Mouse (Mus musculus): Measurements from ENCODE around the gene Nfix. TPM values are rescaled to one million over a fixed set of nuclear protein-coding genes. Genes with fewer than 3 reads are reported as not detected.

Gene Nfix
- 100 to 1,000 TPM; 276 to 280 TPM for total RNA-seq (2021)
- long read RNA-seq, experiment 1, transcript Nfix-202 (10 exons, 1,728 nt) = major isoform, 38 of 99 reads
- long read RNA-seq, experiment 1, transcript Nfix-201 (9 exons, 1,403 nt) = minor isoform, 18 of 99 reads
- long read RNA-seq, experiment 1, partial matches to known transcripts = 2 of 99 reads
- long read RNA-seq, experiment 1, other reads (novel, unspliced or antisense) = 40 of 99 reads
- long read RNA-seq, experiment 2, transcript Nfix-202 (10 exons, 1,728 nt) = major isoform, 46 of 106 reads
- long read RNA-seq, experiment 2, transcript Nfix-201 (9 exons, 1,403 nt) = minor isoform, 30 of 106 reads
- long read RNA-seq, experiment 2, partial matches to known transcripts = 2 of 106 reads
- long read RNA-seq, experiment 2, other reads (novel, unspliced or antisense) = 28 of 106 reads

DNA sequence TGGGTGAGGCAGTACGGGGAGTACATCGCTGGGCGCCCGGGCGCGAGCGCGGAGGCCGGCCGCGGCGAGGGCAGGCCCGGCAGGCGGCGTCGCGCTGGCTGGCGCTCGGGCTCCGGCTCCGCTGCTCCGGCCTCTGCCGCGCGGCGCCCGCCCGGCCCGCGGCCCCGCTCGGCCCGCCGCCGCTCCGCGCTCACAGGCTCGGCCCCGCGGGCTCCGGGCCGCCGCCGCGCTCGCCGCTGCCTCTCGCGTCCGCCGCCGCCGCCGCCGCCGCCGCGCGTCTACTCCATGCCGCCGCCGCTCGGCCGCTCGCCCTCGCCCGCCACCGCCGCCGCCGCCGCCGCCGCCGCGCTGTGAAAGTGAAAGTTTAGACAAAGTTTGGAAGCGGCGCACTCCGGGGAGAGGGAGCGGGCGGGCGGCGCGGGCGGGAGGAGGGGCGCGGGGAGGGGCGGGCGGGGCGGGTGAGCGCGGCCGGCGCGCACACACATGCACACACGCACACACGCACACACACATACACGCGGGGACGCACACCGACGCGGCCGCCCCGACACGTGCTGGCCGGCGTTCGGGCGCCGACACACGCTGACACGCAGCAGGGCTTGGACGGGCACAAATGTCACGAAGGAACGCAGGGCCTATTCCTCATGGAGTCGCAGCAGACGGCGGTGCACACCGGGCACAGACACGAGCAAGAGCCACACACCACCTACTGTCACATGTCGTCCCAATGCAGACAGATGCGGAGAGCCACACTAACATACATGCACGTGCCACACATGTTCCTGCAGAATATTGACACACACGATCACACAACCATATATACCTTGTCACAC is at the start of gene Nfix:
Nfix (minus strand) TSS at position 346 of the 833 bp plus-strand sequence.
- DNase-seq = peak; percentile 80 to 85
- intact Hi-C loops (cut with DNase I) = loop anchor here (2.0 to 5.0 kb wide), 2 partner anchors 15 to 38 kb away; no protein-coding TSS in a partner anchor

DNA sequence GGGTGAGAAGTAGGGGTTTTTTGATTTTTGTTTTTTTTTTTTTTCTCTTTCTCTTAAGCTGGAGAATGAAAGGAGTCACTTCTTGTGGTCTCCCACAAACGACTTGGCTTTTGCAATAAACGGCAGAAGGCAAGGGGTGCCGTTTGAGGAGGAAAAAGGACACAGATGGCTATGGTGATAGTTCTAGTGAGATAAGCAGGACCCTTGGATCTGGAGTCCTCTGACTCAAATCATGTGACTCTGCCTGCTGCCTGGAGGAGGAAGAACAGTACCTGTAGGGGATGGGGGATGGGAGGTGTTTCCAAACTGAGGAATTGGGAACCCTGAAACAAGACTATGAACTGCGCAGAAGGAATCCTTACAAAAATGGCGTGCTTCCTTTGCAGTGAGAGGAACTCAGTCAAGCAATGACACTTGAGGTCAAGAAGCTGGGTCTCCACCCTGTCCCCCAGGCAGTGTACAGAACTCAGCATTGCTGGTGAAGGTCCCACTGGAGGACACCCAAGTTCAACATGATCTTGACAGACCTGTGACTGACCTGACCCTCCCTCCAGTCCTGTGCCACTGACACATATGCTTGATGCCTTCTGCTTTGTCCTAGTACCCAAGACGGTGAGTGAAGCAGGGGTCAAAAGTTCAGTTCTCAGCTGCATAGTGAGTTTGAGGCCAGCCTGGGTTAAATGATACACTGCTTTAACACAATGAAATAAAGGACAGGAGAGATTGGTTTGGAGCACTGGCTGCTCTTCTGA is 47.7 kb upstream of the Nfix start:
- DNase-seq = no peak
- intact Hi-C loops (cut with DNase I) = loop anchor here (2.0 kb wide), 1 partner anchor 55 kb away; no protein-coding TSS in a partner anchor

DNA sequence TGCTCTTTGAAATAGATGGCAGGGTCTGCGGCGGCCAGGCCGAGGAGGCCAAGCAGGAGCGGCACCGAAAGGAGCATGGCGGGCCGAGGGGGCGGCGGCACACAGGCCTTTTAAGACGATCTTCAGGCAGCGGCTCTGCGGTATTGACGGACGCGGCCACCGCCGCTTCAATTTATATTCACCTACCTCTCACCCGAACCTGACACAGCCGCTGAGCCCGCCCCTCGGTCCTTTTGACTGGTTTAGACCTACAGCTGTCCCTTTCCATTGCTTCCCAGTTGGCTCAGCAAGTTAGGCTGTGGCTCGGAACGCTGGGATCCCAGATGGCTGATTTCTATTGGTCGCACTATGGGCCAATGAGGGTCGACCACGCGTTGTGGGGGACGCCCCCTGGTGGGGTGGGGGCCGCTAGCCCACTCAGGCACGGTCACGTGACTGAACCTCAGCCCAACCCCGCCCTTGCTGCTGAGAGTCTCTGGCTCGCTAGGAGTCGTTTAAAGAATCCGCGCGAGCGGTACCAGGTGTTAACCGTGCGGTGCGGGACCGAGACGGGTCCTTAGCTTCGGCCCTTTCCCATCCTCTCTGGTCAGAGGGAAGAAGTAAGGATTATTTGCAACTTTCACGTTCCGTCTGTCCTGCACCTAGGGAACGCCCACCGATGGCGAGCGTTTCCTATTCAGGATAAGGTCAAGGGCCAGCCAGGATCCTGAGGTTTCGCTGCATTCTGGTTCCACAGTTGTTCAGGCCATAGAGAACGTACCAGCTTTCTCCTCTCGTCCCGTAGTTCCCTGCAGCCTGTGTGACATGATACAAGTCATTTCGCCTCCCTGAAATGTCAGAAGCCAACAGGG is 46.8 kb upstream of the Nfix start, which contains the start of gene Calr:
Calr (minus strand) TSS at position 213 of the 851 bp plus-strand sequence.
- intact Hi-C loops (cut with DNase I) = loop anchor here (2.0 kb wide), 1 partner anchor 56 kb away; no protein-coding TSS in a partner anchor

DNA sequence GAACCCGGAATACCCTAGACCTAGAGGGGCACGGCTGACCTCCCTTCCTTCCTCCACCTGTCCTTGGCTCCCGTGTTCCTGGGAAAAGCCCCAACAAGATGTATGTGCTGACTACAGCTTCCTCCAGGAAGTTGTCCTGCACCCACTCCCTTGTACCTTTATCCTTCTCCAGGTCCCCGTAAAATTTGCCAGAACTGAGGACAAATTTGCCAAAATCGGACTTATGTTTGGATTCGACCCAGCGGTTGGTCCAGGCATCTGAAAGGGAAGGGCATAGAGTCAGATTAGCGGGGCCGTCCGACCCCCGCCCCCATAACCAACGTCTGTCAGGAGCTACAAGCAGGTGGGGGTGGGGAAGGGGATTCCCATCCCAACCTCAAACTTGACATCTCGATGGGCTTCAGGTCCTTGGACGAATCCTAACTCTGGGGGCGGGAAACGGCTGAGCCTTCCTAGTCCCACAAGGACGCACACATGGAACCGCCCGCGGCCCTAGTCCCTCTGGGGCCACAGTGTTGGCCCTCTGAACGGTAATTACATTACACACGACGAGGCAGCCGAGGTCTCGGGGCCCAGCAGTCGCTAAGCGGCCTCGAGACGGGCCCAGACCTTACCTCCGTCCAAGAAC is 46.1 kb upstream of the Nfix start:
- intact Hi-C loops (cut with DNase I) = loop anchor here (2.0 kb wide), 1 partner anchor 57 kb away; no protein-coding TSS in a partner anchor
- DNase-seq = no peak

More for the DNA sequence above, 46.8 kb upstream of the Nfix start, which contains the start of gene Calr:
- peak; percentile 99 for DNase-seq

DNA sequence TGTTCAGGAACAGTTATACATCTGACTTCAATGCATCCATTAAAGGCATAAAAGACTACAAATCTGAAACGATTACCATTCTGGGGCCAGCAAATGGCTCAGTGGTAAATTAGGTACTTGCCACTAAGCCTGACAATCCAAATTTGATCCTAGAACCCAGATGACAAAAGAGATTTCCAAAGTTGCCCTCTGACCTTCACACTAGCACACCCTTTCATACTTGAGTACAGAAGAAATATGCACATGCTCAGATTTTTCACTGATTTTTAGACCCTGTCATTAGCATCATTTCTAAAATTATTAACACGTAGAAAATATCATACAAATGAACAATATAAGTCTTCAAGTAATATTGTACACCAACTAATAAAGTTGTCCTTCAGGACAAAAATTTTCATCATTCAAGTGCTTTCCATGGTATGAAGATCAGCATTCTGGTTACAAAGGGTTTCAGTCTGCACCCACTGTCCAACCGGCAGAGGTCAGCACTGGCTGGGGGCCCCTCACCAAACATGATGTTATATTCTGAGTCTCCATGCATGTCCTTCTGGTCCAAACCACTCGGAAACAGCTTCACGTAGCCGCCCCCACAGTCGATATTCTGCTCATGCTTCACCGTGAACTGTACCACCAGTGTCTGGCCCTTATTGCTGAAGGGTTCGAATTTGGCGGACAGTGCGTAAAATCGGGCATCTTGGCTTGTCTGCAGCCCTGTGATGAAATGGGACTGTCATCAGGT is 45.4 kb upstream of the Nfix start:
- intact Hi-C loops (cut with DNase I) = loop anchor here (2.0 kb wide), 1 partner anchor 57 kb away; no protein-coding TSS in a partner anchor
- peak; percentile 32 to 54 for DNase-seq

DNA sequence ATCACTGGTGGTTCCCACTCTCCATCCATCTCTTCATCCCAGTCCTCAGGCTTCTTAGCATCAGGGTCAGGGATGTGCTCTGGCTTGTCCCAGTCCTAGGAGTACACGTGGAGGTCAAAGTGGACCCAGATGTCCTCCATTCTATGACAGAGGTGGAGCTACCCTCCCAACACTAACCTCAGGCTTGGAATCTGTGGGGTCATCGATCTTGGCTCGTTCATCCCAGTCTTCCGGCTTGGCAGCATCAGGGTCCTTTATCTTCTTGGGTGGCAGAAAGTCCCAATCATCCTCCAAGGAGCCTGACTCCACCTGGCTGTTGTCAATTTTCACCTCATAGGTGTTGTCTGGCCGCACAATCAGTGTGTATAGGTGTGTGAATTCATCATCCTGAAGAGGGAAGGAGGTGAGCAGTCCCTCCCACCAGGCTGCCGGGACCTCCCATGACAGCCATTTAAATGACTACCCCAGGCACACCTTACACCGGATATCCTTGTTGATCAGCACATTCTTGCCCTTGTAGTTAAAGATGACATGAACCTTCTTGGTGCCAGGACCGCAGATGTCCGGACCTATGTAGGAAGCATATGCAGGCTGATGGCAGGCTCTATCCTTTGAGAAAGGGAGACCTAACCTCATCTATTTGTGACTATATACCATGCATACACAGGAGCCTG is 44.4 kb upstream of the Nfix start:
- no peak for DNase-seq
- intact Hi-C loops (cut with DNase I) = no loop called here

DNA sequence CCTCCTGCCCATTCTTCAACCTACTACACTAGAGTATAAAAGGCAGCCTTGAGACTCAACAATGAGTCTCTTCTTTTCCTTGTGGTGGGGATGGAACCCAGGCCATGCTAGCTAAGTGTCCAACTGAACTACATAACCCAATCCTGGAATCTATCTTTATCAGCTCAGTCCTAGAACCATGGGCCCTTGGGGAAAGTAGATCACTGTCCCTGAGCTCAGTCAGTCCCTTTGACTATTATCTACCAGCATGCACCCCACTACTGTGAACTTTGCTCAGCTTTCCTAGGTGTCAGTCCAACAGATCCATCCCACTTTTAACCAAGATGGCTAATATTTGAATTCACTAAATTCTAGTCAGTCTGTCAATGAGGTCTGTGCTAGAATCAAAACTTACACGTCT is 41.4 kb upstream of the Nfix start:
- intact Hi-C loops (cut with DNase I) = no loop called here
- DNase-seq = no peak

DNA sequence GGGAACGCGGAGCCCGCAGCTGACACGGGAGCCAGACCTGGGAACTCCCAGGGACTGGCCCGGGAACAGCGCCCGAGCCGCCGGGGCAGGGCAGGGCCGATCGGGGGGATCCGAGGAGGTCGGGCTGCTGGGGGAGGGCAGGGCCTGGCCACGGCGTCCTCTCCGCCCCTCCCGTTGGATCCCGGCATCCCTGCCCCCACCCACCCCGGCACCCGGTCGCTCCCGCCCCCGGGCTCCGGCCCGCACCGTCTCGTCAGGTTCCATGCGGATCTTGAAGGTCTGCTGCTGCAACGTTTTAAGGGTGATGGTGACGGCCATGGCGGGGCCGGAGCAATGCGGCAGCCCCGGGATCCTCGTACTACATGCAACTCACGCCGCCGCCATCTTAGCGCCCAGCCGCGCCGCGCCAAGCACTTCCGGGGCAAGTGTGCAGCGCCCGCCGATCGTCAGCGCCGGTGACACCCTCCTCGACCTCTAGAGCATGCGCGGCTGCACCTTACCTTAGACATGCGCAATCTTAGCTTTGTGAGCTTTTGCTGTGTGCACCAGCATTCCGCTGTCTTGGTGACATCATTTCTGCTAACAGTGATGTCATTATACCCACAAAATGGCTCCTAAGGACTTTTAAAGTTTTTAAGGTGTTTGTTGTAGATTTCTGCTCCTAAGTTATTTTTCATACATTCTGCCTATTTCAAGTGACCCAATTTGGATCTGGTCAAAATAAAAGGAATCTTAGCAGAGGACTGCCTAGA is 40.3 kb upstream of the Nfix start, which contains the start of gene Rad23a:
Rad23a (minus strand) TSS at position 418 of the 752 bp plus-strand sequence.
- intact Hi-C loops (cut with DNase I) = no loop called here
- peak; percentile 91 to 92 for DNase-seq

DNA sequence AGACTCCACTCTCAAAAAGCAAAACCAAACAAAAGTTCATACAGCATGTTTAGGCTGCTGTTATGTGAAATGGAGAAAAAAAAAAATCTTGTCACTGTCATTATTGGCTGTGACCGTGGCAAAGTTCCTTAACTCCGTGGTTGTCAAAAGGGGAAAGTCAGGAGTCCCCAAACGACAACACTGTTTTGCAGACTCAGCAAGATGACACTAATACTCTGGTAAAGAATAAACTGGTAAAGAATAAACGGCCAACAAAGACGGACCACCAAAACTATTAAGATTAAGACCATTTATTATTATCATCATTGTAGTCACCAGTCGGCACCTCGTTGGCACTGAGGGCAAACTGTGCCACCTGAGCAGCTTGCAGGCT is 39.7 kb upstream of the Nfix start:
- intact Hi-C loops (cut with DNase I) = loop anchor here (10.0 kb wide), 1 partner anchor 825 kb away; the partner anchor contains the start of gene 2210011C24Rik
- DNase-seq = no peak

DNA sequence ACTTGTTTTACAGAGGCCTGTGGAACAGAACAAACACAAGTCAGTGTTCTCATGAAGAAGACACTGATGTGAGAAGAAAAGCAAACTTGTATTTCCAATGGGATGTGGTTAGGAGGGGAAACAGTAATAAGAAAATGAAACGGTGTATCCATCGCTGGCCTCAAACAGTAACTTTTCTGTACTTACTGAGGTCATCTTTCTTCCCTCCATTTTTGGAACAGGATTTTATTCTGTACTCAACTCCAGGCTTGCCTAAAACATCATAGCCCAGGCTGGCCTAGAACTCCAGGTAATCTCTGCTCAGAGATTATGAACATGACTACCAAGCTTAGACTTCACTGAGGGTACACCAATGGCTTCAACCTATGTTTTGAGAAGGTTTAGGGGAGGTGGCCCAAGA is 39.3 kb upstream of the Nfix start:
- no peak for DNase-seq
- intact Hi-C loops (cut with DNase I) = loop anchor here (10.0 kb wide), 1 partner anchor 825 kb away; the partner anchor contains the start of gene 2210011C24Rik

DNA sequence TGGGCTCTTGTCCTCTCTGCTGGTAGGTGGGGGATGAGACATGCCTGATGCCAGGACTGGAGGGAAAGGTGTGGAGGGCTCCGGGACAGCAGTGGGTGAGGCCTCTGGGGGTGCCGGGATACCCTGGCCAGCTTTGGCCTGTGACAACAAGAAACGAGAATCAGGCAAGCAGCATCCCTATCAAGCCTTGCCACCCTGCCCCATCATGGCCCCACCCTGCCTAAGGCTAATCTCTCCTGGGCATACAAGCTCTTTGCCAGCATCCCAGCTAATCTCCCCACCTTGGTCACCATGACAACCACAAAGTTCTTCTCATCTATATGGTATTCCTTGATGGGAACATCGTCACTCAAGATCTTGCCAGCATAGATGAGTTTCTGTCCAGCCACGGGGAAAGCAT is 38.4 kb upstream of the Nfix start:
- intact Hi-C loops (cut with DNase I) = loop anchor here (10.0 kb wide), 1 partner anchor 824 kb away; the partner anchor contains the start of gene 2210011C24Rik
- no peak for DNase-seq

DNA sequence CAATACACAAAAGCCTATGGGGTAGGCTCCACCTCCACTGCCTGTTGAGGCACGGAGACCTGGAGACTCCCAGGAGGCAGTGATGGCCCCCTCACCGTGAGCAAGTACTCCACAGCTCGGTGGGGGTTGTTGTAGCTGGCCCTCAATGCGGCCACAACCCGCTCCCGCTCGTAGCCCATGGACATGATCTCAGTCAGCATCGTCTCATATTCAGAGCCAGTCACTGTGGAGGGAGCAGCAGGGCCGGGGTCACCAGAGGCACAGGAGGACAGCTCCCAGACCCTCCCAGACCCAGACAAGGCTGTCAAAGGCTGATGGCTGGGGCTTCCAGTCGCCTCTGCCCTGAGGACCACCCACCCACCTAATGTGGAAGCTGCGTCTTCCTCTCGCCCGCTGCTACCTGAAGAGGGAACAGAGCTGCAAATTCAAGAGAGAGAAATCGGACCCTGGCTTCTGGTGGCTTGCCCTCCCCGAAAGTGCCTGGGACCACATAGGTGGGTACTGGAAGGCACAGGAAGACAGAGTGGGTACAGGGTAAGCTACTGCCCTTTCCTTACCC is 37.8 kb upstream of the Nfix start:
- intact Hi-C loops (cut with DNase I) = loop anchor here (10.0 kb wide), 1 partner anchor 823 kb away; the partner anchor contains the start of gene 2210011C24Rik
- no peak for DNase-seq

DNA sequence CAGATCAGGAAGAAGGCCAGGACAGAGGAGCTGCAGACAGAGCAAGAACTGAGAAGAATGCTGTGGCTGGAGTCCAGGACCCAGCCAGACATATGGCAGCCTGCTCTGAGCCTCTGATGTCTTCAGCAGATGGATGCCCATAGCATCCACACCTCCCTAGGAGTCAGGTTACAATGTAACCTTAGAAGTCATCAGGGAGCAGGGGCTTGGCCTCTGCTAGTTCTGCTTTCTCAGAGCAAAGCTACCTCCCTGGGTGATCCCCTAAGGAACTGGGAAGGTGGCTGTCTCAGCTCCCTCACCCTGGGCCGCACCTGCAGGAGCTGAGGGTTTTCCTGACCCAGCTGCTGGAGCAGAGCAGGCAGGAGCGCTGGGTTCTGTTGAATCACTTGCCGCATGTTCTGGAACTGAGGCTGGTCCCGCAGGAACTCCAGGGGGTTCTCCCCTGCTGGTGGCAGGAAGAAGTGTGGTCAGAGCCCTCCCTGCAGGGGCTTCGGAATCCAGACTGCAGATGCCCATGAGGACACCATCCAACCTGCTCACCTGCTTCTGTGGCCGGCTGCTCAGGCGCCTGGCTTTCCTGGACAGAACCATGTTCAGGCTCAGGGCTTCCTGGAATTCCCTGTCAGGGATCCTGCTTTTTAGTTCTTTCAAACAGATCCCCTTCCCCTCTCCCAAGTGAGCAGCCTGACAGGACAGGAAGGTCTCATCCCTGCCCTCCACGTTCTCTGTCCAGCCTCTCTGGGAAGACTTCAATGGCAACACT is 37.2 kb upstream of the Nfix start:
- intact Hi-C loops (cut with DNase I) = loop anchor here (10.0 kb wide), 1 partner anchor 823 kb away; the partner anchor contains the start of gene 2210011C24Rik

DNA sequence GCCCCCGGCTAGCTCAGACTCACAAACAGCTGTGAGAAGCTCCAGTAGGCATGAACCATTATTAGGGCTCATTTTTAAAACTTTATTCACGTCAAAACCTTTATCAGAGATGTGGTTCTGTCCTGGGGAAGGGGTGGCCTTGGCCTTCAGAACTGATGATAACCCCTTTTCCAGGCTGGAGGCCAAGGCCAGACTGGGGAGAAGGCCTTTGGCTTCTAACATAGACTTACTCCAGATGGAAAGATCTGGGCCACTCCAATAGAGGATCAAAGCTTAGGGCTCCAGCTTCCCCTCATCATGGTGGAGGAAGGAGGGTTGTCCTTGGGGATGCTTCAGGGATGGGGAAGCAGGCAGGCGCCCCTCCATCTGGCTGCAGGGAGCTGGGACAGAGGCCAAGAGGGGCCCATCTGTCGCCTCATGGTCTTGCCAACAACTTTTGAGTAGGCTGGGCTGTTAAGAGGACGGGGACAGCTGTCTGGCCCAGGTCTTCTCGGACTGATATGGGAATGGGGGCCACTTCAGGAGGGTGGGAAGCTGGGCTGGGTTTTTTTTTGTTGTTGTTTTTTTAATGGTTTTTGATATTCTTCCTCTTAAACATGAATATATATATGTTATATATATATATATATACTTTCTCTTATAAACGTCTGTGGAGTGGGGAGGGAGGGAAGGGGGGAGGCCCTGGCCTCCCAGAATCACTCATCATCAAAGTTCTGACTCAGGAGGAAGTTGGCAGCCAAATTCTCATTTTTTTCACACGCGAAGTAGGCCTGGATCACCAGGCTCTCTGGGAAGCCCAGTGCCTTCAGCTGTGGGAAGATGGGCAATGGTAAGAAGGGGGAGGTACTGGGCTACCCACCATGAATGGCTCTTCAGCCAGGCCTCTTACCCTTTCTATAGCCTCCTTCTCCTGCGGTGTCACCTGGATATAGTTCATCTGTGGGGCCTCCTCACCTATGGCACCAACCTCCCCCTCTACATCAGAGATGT is 35.0 kb upstream of the Nfix start:
- peak; percentile 56 to 58 for DNase-seq
- intact Hi-C loops (cut with DNase I) = loop anchor here (10.0 kb wide), 1 partner anchor 820 kb away; the partner anchor contains the start of gene 2210011C24Rik

More for the DNA sequence above, 37.2 kb upstream of the Nfix start:
- DNase-seq = no peak

All from heart, postnatal 14 days (tissue).